Mouse (Mus musculus): ENCODE results near the gene Jmjd6.

- TF ChIP-seq CTCF (IDR thresholded peaks at IDR 0.05; ENCODE audit: insufficient read depth, low read length) (no peak), POLR2A (IDR thresholded peaks at IDR 0.05; ENCODE audit: borderline replicate concordance, extremely low read depth, low read depth, low read length) (no peak)
Measured at GRCm38 (mm10) chr11:116848086-116848876, 5.0 kb upstream of the Jmjd6 start.
